Mouse (Mus musculus) kidney, adult 2 months (tissue): ENCODE results near the gene Trmt10a.

ENCODE experiments used
- CTCF ChIP-seq: fragments of 200-500 bp; conservative IDR thresholded peaks from 2 replicates; pipeline ENCODE4 v1.5.1; 2011; ENCODE audit warnings: low read depth, mild to moderate bottlenecking, control low read depth, low read length, moderate library complexity, mixed read lengths; ENCODE audit not compliant: insufficient read depth, insufficient read length
- POLR2A ChIP-seq: fragments of 200-500 bp; IDR thresholded peaks from one replicate; pipeline ENCODE4 v1.6.1; 2011; ENCODE audit warnings: low read depth, low read length, control low read depth

DNA sequence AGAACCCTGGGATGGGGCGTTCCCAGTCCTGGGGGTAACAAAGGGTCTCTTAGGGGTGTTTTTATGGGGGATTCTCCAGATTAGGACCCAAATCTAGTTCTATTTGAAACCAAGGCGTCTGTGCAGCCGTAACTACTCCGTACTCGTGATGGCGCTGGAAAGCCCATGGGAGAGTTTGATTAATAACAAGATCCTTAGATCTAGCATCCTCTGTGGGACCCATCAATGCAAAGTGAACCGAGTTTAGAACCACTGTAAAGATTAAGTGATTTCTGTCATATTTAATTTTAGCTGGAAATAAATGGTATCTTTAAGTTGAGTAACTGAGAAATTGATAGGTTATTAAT, 55.4 kb downstream of the Trmt10a start:
- TF ChIP-seq POLR2A: no peak
- TF ChIP-seq CTCF: no peak
